Mouse (Mus musculus): ENCODE data around the gene Olfr1493-ps1.

DNA sequence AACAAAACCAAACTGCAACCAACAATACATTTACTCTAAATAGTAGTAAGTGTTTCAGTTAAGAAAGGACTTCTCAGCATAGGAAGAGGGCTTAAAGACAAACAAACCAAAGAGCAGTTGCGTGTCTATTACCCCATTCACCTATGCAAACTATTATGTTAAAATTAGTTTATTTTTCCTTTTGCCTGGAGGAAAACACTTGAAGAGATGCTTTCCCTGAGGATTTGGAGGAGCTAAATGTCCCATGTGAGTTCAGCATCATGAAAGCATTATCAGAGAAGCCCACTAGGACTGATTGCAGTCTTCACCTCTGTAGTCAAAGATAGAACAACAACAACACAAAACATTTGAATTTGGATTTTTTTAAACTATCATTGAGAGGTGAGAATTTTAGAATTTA, 54.5 kb downstream of the Olfr1493-ps1 start, which contains the start of gene Olfr1496:
- TF ChIP-seq POLR2A (IDR thresholded peaks at IDR 0.05; ENCODE audit: extremely low read depth, insufficient read depth, low read length) (no peak), CTCF (IDR thresholded peaks at IDR 0.05; ENCODE audit: extremely low read depth, insufficient read depth, low read length) (no peak)
